Mouse (Mus musculus) intestine, embryonic 15.5 days (tissue): ENCODE results near the gene Samd9l. TPM values are rescaled to one million over a fixed set of nuclear protein-coding genes. Genes with fewer than 3 reads are reported as not detected.
A peak's percentile ranks its signal among the peaks of the same experiment; 100 is the strongest.
"Not testable (repeated sequence)": the region's sequence is repeated elsewhere in the genome, so short reads cannot be mapped to it uniquely, and the experiment has no call there.

Experiments used
- ATAC-seq: fragments of 200-750 bp; cut with Nextera tagmentation; 2 replicates; pipeline ENCODE4 v1.8.0; 2017; ENCODE audit warnings: moderate TSS enrichment, moderate library complexity
- H3K27ac ChIP-seq: fragments of 300-500 bp; sonication (generic); 2 replicates; pipeline ENCODE4 v1.5.1; 2015; ENCODE audit warnings: mild to moderate bottlenecking, inconsistent platforms
- H3K27me3 ChIP-seq: fragments of 300-500 bp; sonication (generic); replicated peaks from 2 replicates; pipeline ENCODE4 v1.6.1; 2015; ENCODE audit warnings: inconsistent platforms
- H3K36me3 ChIP-seq: fragments of 300-500 bp; sonication (generic); 2 replicates; pipeline ENCODE4 v1.6.1; 2015; ENCODE audit warnings: inconsistent platforms
- H3K4me1 ChIP-seq: fragments of 300-500 bp; sonication (generic); replicated peaks from 2 replicates; pipeline ENCODE4 v1.6.1; 2015; ENCODE audit warnings: inconsistent platforms
- H3K4me2 ChIP-seq: fragments of 300-500 bp; sonication (generic); replicated peaks from 2 replicates; pipeline ENCODE4 v1.6.1; 2015; ENCODE audit warnings: mild to moderate bottlenecking, inconsistent platforms
- H3K4me3 ChIP-seq: fragments of 300-500 bp; sonication (generic); replicated peaks from 2 replicates; pipeline ENCODE4 v1.5.1; 2015; ENCODE audit warnings: inconsistent platforms
- H3K9ac ChIP-seq: fragments of 300-500 bp; sonication (generic); 2 replicates; pipeline ENCODE4 v1.6.1; 2015; ENCODE audit warnings: inconsistent platforms
- H3K9me3 ChIP-seq: fragments of 300-500 bp; sonication (generic); 2 replicates; pipeline ENCODE4 v1.6.1; 2016; ENCODE audit warnings: inconsistent platforms
- WGBS: fragments of 180-500 bp; shearing (Covaris S2); methylation state at CpG from one replicate; pipeline ENCODE4 v1.1.7; 2015; 5-methylcytosine and 5-hydroxymethylcytosine counted together
- polyA plus RNA-seq: library from polyadenylated mRNA; unstranded; fragments of >200 nt; fragmentation: Nextera tagmentation; extraction: Ambion mirVana; gene quantifications from 2 replicates; pipeline ENCODE4 v1.2.1, GENCODE M21; 2015

Samd9l gene
- 7.1 and 9.4 TPM in 2 replicates for polyA plus RNA-seq

- ATAC-seq = peak; percentile 83
- not testable (repeated sequence) for H3K4me1 ChIP-seq, H3K27me3 ChIP-seq, H3K27ac ChIP-seq, H3K9ac ChIP-seq, H3K36me3 ChIP-seq, H3K9me3 ChIP-seq
- WGBS = 35% methylated on average over 4 of the region's 4 CpGs
- H3K4me2 ChIP-seq = peak within 1 kb of the TSS; percentile 38
- peak within 1 kb of the TSS; percentile 23 for H3K4me3 ChIP-seq
Measured at GRCm38 (mm10) chr6:3399340-3400068, at the start of gene Samd9l. Gene Samd9l, minus strand, starts transcription at chr6:3399572.

GRCm38 (mm10) chr6:3447404-3447803 lies 48.0 kb upstream of the Samd9l start:
- H3K4me1 ChIP-seq = no peaks in the 10 kb centered on the region
- no peak overlapping the region for H3K9ac ChIP-seq
- H3K4me2 ChIP-seq = no peak overlapping the region
- H3K36me3 ChIP-seq = no peaks in the 10 kb centered on the region
- H3K27me3 ChIP-seq = no peaks in the 10 kb centered on the region
- no peaks in the 10 kb centered on the region for H3K9me3 ChIP-seq
- H3K4me3 ChIP-seq = no peak overlapping the region
- no peak overlapping the region for H3K27ac ChIP-seq
- peak; percentile 81 for ATAC-seq
- 8% methylated on average over 5 of the region's 5 CpGs for WGBS

- H3K36me3 ChIP-seq = no peaks in the 10 kb centered on the region
- ATAC-seq = no peak
- no peaks in the 10 kb centered on the region for H3K9me3 ChIP-seq
- 11% methylated on average over 1 of the region's 1 CpGs for WGBS
- H3K4me1 ChIP-seq = no peaks in the 10 kb centered on the region
- no peak overlapping the region for H3K4me2 ChIP-seq
- no peak overlapping the region for H3K27ac ChIP-seq
- H3K9ac ChIP-seq = no peak overlapping the region
- H3K27me3 ChIP-seq = no peaks in the 10 kb centered on the region
- H3K4me3 ChIP-seq = no peak overlapping the region
Measured at GRCm38 (mm10) chr6:3443905-3444304, 44.5 kb upstream of the Samd9l start.

GRCm38 (mm10) chr6:3436087-3436486 lies 36.7 kb upstream of the Samd9l start:
- no peaks in the 10 kb centered on the region for H3K36me3 ChIP-seq
- H3K4me2 ChIP-seq = no peak overlapping the region
- no peaks in the 10 kb centered on the region for H3K9me3 ChIP-seq
- H3K27me3 ChIP-seq = no peaks in the 10 kb centered on the region
- no peaks in the 10 kb centered on the region for H3K4me1 ChIP-seq
- H3K9ac ChIP-seq = no peak overlapping the region
- H3K4me3 ChIP-seq = no peak overlapping the region
- H3K27ac ChIP-seq = no peak overlapping the region
- ATAC-seq = no peak

- H3K27ac ChIP-seq, H3K4me3 ChIP-seq, H3K27me3 ChIP-seq, H3K9me3 ChIP-seq, ATAC-seq, H3K4me1 ChIP-seq, H3K9ac ChIP-seq, H3K36me3 ChIP-seq, H3K4me2 ChIP-seq: not testable (repeated sequence)
- 85% methylated on average over 2 of the region's 2 CpGs for WGBS
Measured at GRCm38 (mm10) chr6:3430976-3431375, 31.6 kb upstream of the Samd9l start.

GRCm38 (mm10) chr6:3427047-3427446 lies 27.7 kb upstream of the Samd9l start:
- Histone ChIP-seq H3K4me2 (no peak overlapping the region), H3K4me3 (no peak overlapping the region), H3K27ac (no peak overlapping the region), H3K36me3 (no peaks in the 10 kb centered on the region), H3K27me3 (no peaks in the 10 kb centered on the region), H3K4me1 (no peaks in the 10 kb centered on the region), H3K9ac (no peak overlapping the region), H3K9me3 (no peaks in the 10 kb centered on the region)
- WGBS = 83% methylated on average over 1 of the region's 1 CpGs
- ATAC-seq = no peak

- ATAC-seq = peak; percentile 91
- not testable (repeated sequence) for H3K4me3 ChIP-seq, H3K4me2 ChIP-seq, H3K27me3 ChIP-seq, H3K27ac ChIP-seq, H3K9ac ChIP-seq, H3K4me1 ChIP-seq, H3K9me3 ChIP-seq, H3K36me3 ChIP-seq
Measured at GRCm38 (mm10) chr6:3425333-3425732, 26.0 kb upstream of the Samd9l start.

- H3K27ac ChIP-seq, H3K4me1 ChIP-seq, H3K4me3 ChIP-seq, H3K4me2 ChIP-seq, H3K9ac ChIP-seq, H3K36me3 ChIP-seq, H3K9me3 ChIP-seq, H3K27me3 ChIP-seq: not testable (repeated sequence)
- 10% methylated on average over 1 of the region's 4 CpGs for WGBS
- ATAC-seq = peak; percentile 97
Measured at GRCm38 (mm10) chr6:3424613-3425277, 25.4 kb upstream of the Samd9l start.

GRCm38 (mm10) chr6:3397182-3397906 lies 2.0 kb downstream of the Samd9l start:
- not testable (repeated sequence) for H3K4me1 ChIP-seq, H3K27me3 ChIP-seq, H3K36me3 ChIP-seq, H3K27ac ChIP-seq, H3K4me3 ChIP-seq, ATAC-seq, H3K9ac ChIP-seq, H3K9me3 ChIP-seq
- 86% methylated on average over 3 of the region's 7 CpGs for WGBS
- H3K4me2 ChIP-seq = peak overlapping the region; percentile 37

- WGBS = 67% methylated on average over 4 of the region's 4 CpGs
Measured at GRCm38 (mm10) chr6:3395921-3396611, 3.3 kb downstream of the Samd9l start.

GRCm38 (mm10) chr6:3389995-3390394 lies 9.4 kb downstream of the Samd9l start:
- H3K27me3 ChIP-seq = no peaks in the 10 kb centered on the region
- H3K4me3 ChIP-seq = no peak overlapping the region
- H3K4me2 ChIP-seq = no peak overlapping the region
- H3K9ac ChIP-seq = no peak overlapping the region
- H3K9me3 ChIP-seq = no peaks in the 10 kb centered on the region
- no peaks in the 10 kb centered on the region for H3K4me1 ChIP-seq
- no peak for ATAC-seq
- no peak overlapping the region for H3K27ac ChIP-seq
- 81% methylated on average over 1 of the region's 1 CpGs for WGBS
- no peaks in the 10 kb centered on the region for H3K36me3 ChIP-seq

More at GRCm38 (mm10) chr6:3395921-3396611, 3.3 kb downstream of the Samd9l start:
- peak; percentile 72 for ATAC-seq
- not testable (repeated sequence) for H3K4me3 ChIP-seq, H3K4me1 ChIP-seq, H3K36me3 ChIP-seq, H3K9ac ChIP-seq, H3K9me3 ChIP-seq, H3K27me3 ChIP-seq
- Histone ChIP-seq H3K4me2 (peak overlapping the region; percentile 36), H3K27ac (peak overlapping the region; percentile 72)

- WGBS = 77% methylated on average over 6 of the region's 6 CpGs
- Histone ChIP-seq H3K4me3 (no peak overlapping the region), H3K4me1 (no peaks in the 10 kb centered on the region), H3K27ac (no peak overlapping the region), H3K36me3 (no peaks in the 10 kb centered on the region), H3K27me3 (no peaks in the 10 kb centered on the region), H3K9me3 (no peaks in the 10 kb centered on the region), H3K4me2 (no peak overlapping the region), H3K9ac (no peak overlapping the region)
- ATAC-seq = no peak
Measured at GRCm38 (mm10) chr6:3386565-3386964, 12.8 kb downstream of the Samd9l start.
